Mouse (Mus musculus) CD4-positive naive resting alpha-beta T cell, adult 57 days (primary cell): ENCODE measurements around the gene Gopc. TPM values are rescaled to one million over a fixed set of nuclear protein-coding genes. Genes with fewer than 3 reads are reported as not detected.

ENCODE experiments used
- total RNA-seq: library from RNA; stranded (reverse); gene quantifications from one replicate; pipeline ENCODE4 v1.2.4, GENCODE M21; 2023

Gopc gene
- 19.9 TPM for total RNA-seq

GRCm38 (mm10) chr10:52381845-52382591 is at the start of gene Gopc:
Gene Gopc (minus strand): TSS chr10:52382124.

GRCm38 (mm10) chr10:52417299-52417997 is 35.5 kb upstream of the Gopc start, which contains the start of gene Nus1:
Gene Nus1 (plus strand): TSS chr10:52417547.

GRCm38 (mm10) chr10:52388922-52389430 is 7.1 kb upstream of the Gopc start, which contains the start of gene Nepn:
Gene Nepn (plus strand): TSS chr10:52388972.

GRCm38 (mm10) chr10:52358467-52358866 is 23.5 kb downstream of the Gopc start, which contains the start of gene Gm26741:
Gene Gm26741 (plus strand): TSS chr10:52358767.

Other genes starting within 250 kb of the Gopc start
- not detected for gene Ros1, start 186.9 kb downstream of the Gopc start, total RNA-seq
- not detected for gene Dcbld1, start 148.5 kb downstream of the Gopc start, total RNA-seq
- gene Gm26741, start 23.4 kb downstream of the Gopc start, total RNA-seq: not detected
- gene Nepn, start 6.8 kb upstream of the Gopc start, total RNA-seq: not detected
- gene Nus1, start 35.4 kb upstream of the Gopc start, total RNA-seq: 36.6 TPM